ENCODE assay signal across 9 mouse cellular contexts in the genomic region with DNA sequence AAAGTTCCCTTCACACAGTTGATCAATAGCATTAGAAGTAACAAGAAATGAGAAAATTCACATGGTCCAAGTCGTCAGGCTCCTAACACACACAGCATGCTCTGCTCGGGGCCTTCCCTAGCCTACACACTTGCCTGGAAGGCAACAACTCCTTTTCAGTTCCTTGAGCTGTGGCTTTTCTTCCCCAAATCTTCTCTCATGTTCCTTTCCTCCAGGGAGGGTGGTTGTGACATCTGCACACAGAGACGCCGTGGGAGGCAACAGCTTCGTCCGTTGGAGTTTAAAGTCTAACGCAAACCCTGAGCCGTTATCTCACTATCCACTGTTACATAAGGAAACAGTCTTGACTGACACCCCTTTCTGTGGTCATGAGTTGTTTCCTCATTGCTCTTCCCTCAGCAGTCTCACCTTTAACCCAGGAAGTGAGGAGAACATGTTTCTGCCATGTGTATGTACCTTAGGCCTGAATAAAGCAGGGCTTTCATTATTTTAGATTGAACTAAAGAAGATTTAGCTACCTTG.
A peak's percentile ranks its signal among the peaks of the same experiment; 100 is the strongest.
DNase-seq lines count a peak whose midpoint lies in the region; ATAC-seq lines count a peak whose summit lies in the region.
"Had no signal": no experiment of that assay in that cellular context is flagged by ENCODE, and none has a peak within 500 bp of the region (broad histone marks: within the 10 kb centered on the region; RNA-seq: fewer than 3 reads in every experiment).

No protein-coding gene starts in this region.

- H3K4me3 ChIP-seq in megakaryocyte, embryonic 14.5 days (replicated peaks), result peak overlapping the region; percentile 69
- H3K4me3 ChIP-seq in midbrain, embryonic 14.5 days (replicated peaks; ENCODE audit: low read depth, low read length), result no peak overlapping the region
- H3K4me3 ChIP-seq in midbrain, embryonic 15.5 days, result no peak overlapping the region
- H3K4me3 ChIP-seq: limb, embryonic 12.5 days had no signal

- no peak overlapping the region for H3K4me2 ChIP-seq in midbrain, embryonic 14.5 days (ENCODE audit: low read length)
- no peak overlapping the region for H3K4me2 ChIP-seq in midbrain, embryonic 15.5 days
- H3K4me2 ChIP-seq: limb, embryonic 12.5 days had no signal

- no peak overlapping the region for H3K9ac ChIP-seq in midbrain, embryonic 14.5 days (replicated peaks; ENCODE audit: low read length)
- H3K9ac ChIP-seq in midbrain, embryonic 15.5 days, result no peak overlapping the region
- H3K9ac ChIP-seq: limb, embryonic 12.5 days had no signal

- WGBS in midbrain, embryonic 14.5 days, result 95% methylated on average over 8 of the region's 8 CpGs
- WGBS in midbrain, embryonic 15.5 days, result 90% methylated on average over 8 of the region's 8 CpGs

- H3K9me3 ChIP-seq in megakaryocyte, embryonic 14.5 days, result no peaks in the 10 kb centered on the region
- H3K9me3 ChIP-seq in midbrain, embryonic 14.5 days (ENCODE audit: control insufficient read depth, low read length), result no peaks in the 10 kb centered on the region
- no peaks in the 10 kb centered on the region for H3K9me3 ChIP-seq in midbrain, embryonic 15.5 days
- H3K9me3 ChIP-seq: limb, embryonic 12.5 days had no signal

- no peak overlapping the region for H3K27ac ChIP-seq in midbrain, embryonic 14.5 days (replicated peaks; ENCODE audit: low read depth, low read length)
- no peak overlapping the region for H3K27ac ChIP-seq in midbrain, embryonic 15.5 days
- H3K27ac ChIP-seq: limb, embryonic 12.5 days had no signal

- peaks cover 93% of the 10 kb centered on the region for H3K4me1 ChIP-seq in megakaryocyte, embryonic 14.5 days
- H3K4me1 ChIP-seq in midbrain, embryonic 14.5 days (ENCODE audit: control insufficient read depth, insufficient read depth, low read length), result no peaks in the 10 kb centered on the region
- no peaks in the 10 kb centered on the region for H3K4me1 ChIP-seq in midbrain, embryonic 15.5 days

- no peaks in the 10 kb centered on the region for H3K36me3 ChIP-seq in megakaryocyte, embryonic 14.5 days (replicated peaks; ENCODE audit: low read length)
- H3K36me3 ChIP-seq in midbrain, embryonic 14.5 days (ENCODE audit: control insufficient read depth, insufficient read depth, low read length), result no peaks in the 10 kb centered on the region
- no peaks in the 10 kb centered on the region for H3K36me3 ChIP-seq in midbrain, embryonic 15.5 days (replicated peaks)
- H3K36me3 ChIP-seq: limb, embryonic 12.5 days had no signal

- peak; percentile 67 to 73 for ATAC-seq in hematopoietic stem cell, adult 5-6 weeks (replicated peaks in 1 of 2; ENCODE audit: insufficient read depth in 1 of 2, low FRiP score in 2 of 2, low TSS enrichment in 1 of 2, low read depth in 1 of 2, poor library complexity in 2 of 2, severe bottlenecking in 2 of 2)
- no peak for ATAC-seq in midbrain, embryonic 14.5 days (ENCODE audit: low FRiP score, low TSS enrichment)
- ATAC-seq in midbrain, embryonic 15.5 days (replicated peaks), result no peak

- DNase-seq in lung, adult 18-20 months, result peak; percentile 40 to 47
- no peak for DNase-seq in lung, postnatal 10 days
- peak; percentile 66 for DNase-seq in thymus, postnatal 25 days
- no peak for DNase-seq in midbrain, embryonic 14.5 days
- DNase-seq in cerebellum, adult 9-10 months, result no peak

- no peaks in the 10 kb centered on the region for H3K27me3 ChIP-seq in megakaryocyte, embryonic 14.5 days (replicated peaks)
- H3K27me3 ChIP-seq in midbrain, embryonic 14.5 days (ENCODE audit: control insufficient read depth, insufficient read depth, low read length), result no peaks in the 10 kb centered on the region
- H3K27me3 ChIP-seq in midbrain, embryonic 15.5 days (replicated peaks), result no peaks in the 10 kb centered on the region
- H3K27me3 ChIP-seq: limb, embryonic 12.5 days had no signal

Comparison
In these comparisons a context has a peak if more than half of its experiments do, and no peak if none do; other contexts are left out.
1. DNase-seq: peak in lung, adult 18-20 months (2 of 2) and thymus, postnatal 25 days (single experiment); none in lung, postnatal 10 days (single experiment), midbrain, embryonic 14.5 days (single experiment) and cerebellum, adult 9-10 months (single experiment).
2. ATAC-seq: peak in hematopoietic stem cell, adult 5-6 weeks (2 of 2); none in midbrain, embryonic 14.5 days (single experiment) and midbrain, embryonic 15.5 days (single experiment).